Mouse (Mus musculus) E14TG2a.4 (cell line): ENCODE measurements around the gene Hic2.

Source experiments
- H3K27me3 ChIP-seq: 2 replicates; pipeline ENCODE4 v1.6.1; 2014; ENCODE audit warnings: low read length, control low read depth; ENCODE audit not compliant: insufficient read depth
- H3K36me3 ChIP-seq: 2 replicates; pipeline ENCODE4 v1.6.1; 2014; ENCODE audit warnings: low read length, control low read depth; ENCODE audit not compliant: insufficient read depth
- H3K4me1 ChIP-seq: replicated peaks from 2 replicates; pipeline ENCODE4 v1.6.1; 2014; ENCODE audit warnings: low read depth, low read length, control low read depth
- H3K4me3 ChIP-seq: replicated peaks from 2 replicates; pipeline ENCODE4 v1.5.1; 2014; ENCODE audit warnings: mild to moderate bottlenecking, low read length
- H3K9me3 ChIP-seq: 2 replicates; pipeline ENCODE4 v1.6.1; 2014; ENCODE audit warnings: low read length, control low read depth
- CTCF ChIP-seq: conservative IDR thresholded peaks from 2 replicates; pipeline ENCODE4 v1.5.1; 2014; ENCODE audit warnings: low read length
- NANOG ChIP-seq: IDR thresholded peaks from 2 replicates; pipeline ENCODE4 v1.6.1; 2014; ENCODE audit warnings: borderline replicate concordance, low read length, mixed read lengths
- POU5F1 ChIP-seq: IDR thresholded peaks from 2 replicates; pipeline ENCODE4 v1.6.1; 2014; ENCODE audit warnings: low read length, borderline replicate concordance

The Hic2 gene

DNA sequence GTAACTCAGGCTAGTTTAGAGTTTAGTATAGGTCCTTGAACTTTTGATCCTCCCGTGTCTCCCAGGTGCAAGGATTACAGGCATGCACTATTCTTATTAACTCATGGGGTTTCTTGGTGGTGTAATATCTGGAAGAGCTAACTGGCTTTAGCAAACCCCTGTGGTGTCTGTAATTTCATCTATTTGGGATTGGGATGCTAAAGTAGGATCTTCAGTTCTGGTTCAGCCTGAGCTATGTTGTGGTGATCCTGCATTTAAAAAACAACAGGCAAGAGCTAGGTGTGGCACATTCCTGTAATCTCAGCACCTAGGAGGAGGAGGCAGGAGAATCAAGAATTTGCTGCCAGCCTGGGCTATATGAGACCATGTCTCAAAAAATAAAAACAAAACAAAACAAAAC, 11.6 kb downstream of the Hic2 start:
- Histone ChIP-seq H3K36me3 (peaks cover 24% of the 10 kb centered on the region), H3K9me3 (no peaks in the 10 kb centered on the region), H3K4me1 (peaks cover 99% of the 10 kb centered on the region), H3K27me3 (no peaks in the 10 kb centered on the region), H3K4me3 (peak overlapping the region; percentile 39)
- TF ChIP-seq NANOG (no peak), POU5F1 (no peak), CTCF (no peak)

DNA sequence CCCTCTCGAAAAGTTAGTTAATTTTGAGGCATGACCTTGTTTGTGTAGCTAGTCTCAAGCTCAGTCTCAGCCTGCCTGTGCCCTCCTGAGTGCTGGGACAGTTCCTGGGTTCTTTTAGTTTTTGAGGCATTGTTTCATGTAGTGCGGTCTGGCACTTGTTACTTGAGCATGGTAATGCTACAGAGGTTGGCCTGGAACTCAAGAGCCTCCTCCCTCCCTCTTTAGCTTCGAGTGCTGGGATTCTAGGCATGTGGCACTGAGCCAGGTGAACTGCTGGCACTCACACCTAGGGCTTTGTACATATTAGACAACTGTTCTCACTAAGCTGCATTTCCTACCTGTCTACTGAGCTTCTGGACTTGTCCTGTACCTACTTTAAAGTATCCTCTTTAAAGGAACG, 14.4 kb downstream of the Hic2 start:
- TF ChIP-seq NANOG (no peak), POU5F1 (no peak), CTCF (no peak)
- Histone ChIP-seq H3K9me3 (no peaks in the 10 kb centered on the region), H3K4me3 (0 out of 2 replicates have a peak overlapping the region, but pooled peaks have one; percentile 5), H3K27me3 (no peaks in the 10 kb centered on the region), H3K4me1 (peaks cover 100% of the 10 kb centered on the region), H3K36me3 (peaks cover 23% of the 10 kb centered on the region)

GRCm38 (mm10) chr16:17249135-17249534, 15.8 kb downstream of the Hic2 start:
- Histone ChIP-seq H3K4me3 (0 out of 2 replicates have a peak overlapping the region, but pooled peaks have one; percentile 10), H3K9me3 (no peaks in the 10 kb centered on the region), H3K36me3 (peaks cover 29% of the 10 kb centered on the region), H3K27me3 (no peaks in the 10 kb centered on the region), H3K4me1 (peaks cover 100% of the 10 kb centered on the region)
- no peak for TF ChIP-seq NANOG
- TF ChIP-seq CTCF, result no peak
- TF ChIP-seq POU5F1, result no peak

DNA sequence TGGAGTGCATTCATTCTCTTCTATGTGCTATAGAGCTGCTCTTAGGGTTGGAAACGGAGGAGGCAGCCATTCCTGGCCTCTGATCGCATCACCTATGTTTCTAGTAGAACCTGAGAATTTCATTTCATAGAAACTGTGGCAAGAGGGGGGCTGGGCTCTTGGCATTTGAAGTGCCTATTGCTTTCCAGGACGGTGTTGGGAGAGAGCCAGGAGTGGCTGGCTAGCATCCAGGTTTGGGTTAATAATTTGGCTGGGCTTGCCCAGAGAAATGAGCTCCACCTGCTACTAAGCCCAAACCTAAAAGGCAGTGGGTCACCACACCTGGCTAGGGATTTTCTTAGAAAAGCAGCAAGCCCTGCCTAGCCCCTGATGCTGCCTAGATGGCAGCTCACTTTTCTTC, 18.2 kb downstream of the Hic2 start:
- Histone ChIP-seq H3K4me1 (peaks cover 98% of the 10 kb centered on the region), H3K9me3 (no peaks in the 10 kb centered on the region), H3K36me3 (peaks cover 44% of the 10 kb centered on the region), H3K27me3 (no peaks in the 10 kb centered on the region), H3K4me3 (peak overlapping the region; percentile 64)
- no peak for TF ChIP-seq CTCF
- TF ChIP-seq POU5F1, result no peak
- no peak for TF ChIP-seq NANOG

GRCm38 (mm10) chr16:17252086-17252726, 18.8 kb downstream of the Hic2 start:
- Histone ChIP-seq H3K27me3 (no peaks in the 10 kb centered on the region), H3K4me1 (peaks cover 98% of the 10 kb centered on the region), H3K4me3 (peak overlapping the region; percentile 64), H3K9me3 (no peaks in the 10 kb centered on the region), H3K36me3 (peaks cover 47% of the 10 kb centered on the region)
- TF ChIP-seq POU5F1, result no peak
- TF ChIP-seq CTCF, result no peak
- TF ChIP-seq NANOG, result no peak

DNA sequence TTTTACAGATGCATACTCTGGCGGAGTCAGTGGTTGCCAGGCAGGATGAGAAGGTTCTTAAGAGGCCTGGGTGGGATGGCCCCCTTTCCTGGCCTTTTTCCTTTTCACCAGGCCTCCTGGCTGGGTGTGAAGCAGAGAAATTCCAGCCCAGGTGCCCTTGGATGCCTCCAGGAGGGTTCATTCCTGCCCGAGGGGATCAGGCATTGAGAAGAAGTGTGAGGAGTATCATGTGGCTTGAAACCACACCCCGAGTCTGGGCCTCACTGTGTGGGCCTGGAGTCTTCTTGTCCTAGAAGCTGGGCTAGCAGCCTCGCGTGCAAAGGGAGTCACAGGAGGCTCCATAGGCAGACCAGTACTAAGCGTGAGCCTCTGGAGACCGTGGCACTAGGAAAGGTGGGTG, 19.5 kb downstream of the Hic2 start:
- peaks cover 98% of the 10 kb centered on the region for H3K4me1 ChIP-seq
- H3K9me3 ChIP-seq, result no peaks in the 10 kb centered on the region
- peaks cover 47% of the 10 kb centered on the region for H3K36me3 ChIP-seq
- TF ChIP-seq NANOG (no peak), POU5F1 (no peak), CTCF (no peak)
- H3K4me3 ChIP-seq, result peak overlapping the region; percentile 64
- no peaks in the 10 kb centered on the region for H3K27me3 ChIP-seq

DNA sequence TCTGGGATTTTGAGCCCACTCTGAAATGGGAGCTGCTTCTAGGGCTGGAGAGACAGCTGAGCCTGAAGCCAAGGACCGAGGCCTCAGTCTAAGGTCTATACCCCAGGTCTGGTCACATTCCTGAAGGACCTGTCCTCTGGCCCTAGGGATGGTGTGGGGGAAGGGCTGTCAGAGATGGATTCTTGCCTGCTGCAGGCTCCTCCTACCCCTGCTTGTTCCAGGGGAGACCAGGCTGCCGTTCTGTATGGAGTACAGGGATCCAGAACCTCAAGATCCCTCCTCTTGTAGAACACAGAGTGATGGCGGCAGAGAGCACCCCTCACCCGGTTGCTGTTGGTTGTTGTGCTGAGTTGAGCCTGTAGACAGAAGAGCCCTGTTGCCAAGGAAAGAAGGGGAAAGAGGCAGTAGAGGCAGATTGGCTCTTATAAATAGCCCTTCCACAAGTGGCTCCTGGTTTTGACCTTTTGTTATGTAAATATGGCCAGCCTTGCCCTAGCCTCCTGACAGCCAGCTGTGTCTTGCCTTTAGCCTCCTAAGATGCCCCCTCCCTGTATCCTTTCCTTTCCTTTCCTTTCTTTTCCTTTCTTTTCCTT, 20.7 kb downstream of the Hic2 start:
- H3K4me3 ChIP-seq, result peak overlapping the region; percentile 64
- no peaks in the 10 kb centered on the region for H3K9me3 ChIP-seq
- peaks cover 54% of the 10 kb centered on the region for H3K36me3 ChIP-seq
- peak; percentile 50; the same call in 1 of the 2 replicates for TF ChIP-seq POU5F1
- no peak for TF ChIP-seq NANOG
- TF ChIP-seq CTCF, result no peak
- no peaks in the 10 kb centered on the region for H3K27me3 ChIP-seq
- H3K4me1 ChIP-seq, result peaks cover 98% of the 10 kb centered on the region

- H3K27me3 ChIP-seq, result no peaks in the 10 kb centered on the region
- TF ChIP-seq CTCF, result no peak
- no peak for TF ChIP-seq POU5F1
- TF ChIP-seq NANOG, result no peak
Observed at GRCm38 (mm10) chr16:17255270-17255669, 21.9 kb downstream of the Hic2 start.

GRCm38 (mm10) chr16:17257359-17257821, 24.0 kb downstream of the Hic2 start:
- H3K9me3 ChIP-seq, result no peaks in the 10 kb centered on the region
- H3K27me3 ChIP-seq, result no peaks in the 10 kb centered on the region
- TF ChIP-seq CTCF (no peak; the same call in 1 of the 2 replicates), NANOG (no peak), POU5F1 (no peak)
- peaks cover 97% of the 10 kb centered on the region for H3K4me1 ChIP-seq
- H3K36me3 ChIP-seq, result peaks cover 85% of the 10 kb centered on the region
- peak overlapping the region; percentile 35; the same call in 1 of the 2 replicates for H3K4me3 ChIP-seq

More at GRCm38 (mm10) chr16:17255270-17255669, 21.9 kb downstream of the Hic2 start:
- Histone ChIP-seq H3K36me3 (peaks cover 66% of the 10 kb centered on the region), H3K9me3 (no peaks in the 10 kb centered on the region), H3K4me1 (peaks cover 98% of the 10 kb centered on the region), H3K4me3 (no peak overlapping the region)
